Mouse (Mus musculus): Measurements from ENCODE around the gene Vat1l. TPM values are rescaled to one million over a fixed set of nuclear protein-coding genes. Genes with fewer than 3 reads are reported as not detected.
A peak's percentile ranks its signal among the peaks of the same experiment; 100 is the strongest.

The Vat1l gene
- polyA plus RNA-seq, 1 experiment from 2014 or later: 29.7 TPM

- Histone ChIP-seq H3K9ac (ENCODE audit: low read length) (no peak overlapping the region), H3K4me1 (ENCODE audit: control insufficient read depth, insufficient read depth, low read length) (no peaks in the 10 kb centered on the region), H3K27me3 (replicated peaks; ENCODE audit: control insufficient read depth, insufficient read depth, low read length) (no peaks in the 10 kb centered on the region), H3K9me3 (replicated peaks; ENCODE audit: control insufficient read depth, low read length) (no peaks in the 10 kb centered on the region), H3K4me3 (ENCODE audit: low read depth, low read length) (no peak overlapping the region), H3K4me2 (ENCODE audit: low read length) (no peak overlapping the region), H3K36me3 (ENCODE audit: control insufficient read depth, insufficient read depth, low read length) (no peaks in the 10 kb centered on the region), H3K27ac (ENCODE audit: low read depth, low read length) (no peak overlapping the region)
- whole genome bisulfite sequencing: 87% methylated on average over 2 of the region's 2 CpGs
- no peak for ATAC-seq
- DNase-seq (ENCODE audit: low spot score): no peak
Measured at GRCm38 (mm10) chr8:114322096-114322495, 116.7 kb downstream of the Vat1l start.

- Histone ChIP-seq H3K27ac (ENCODE audit: low read depth, low read length) (peak overlapping the region; percentile 36; the same call in 1 of the 2 replicates), H3K9ac (ENCODE audit: low read length) (no peak overlapping the region), H3K4me3 (ENCODE audit: low read depth, low read length) (no peak overlapping the region), H3K4me2 (ENCODE audit: low read length) (no peak overlapping the region), H3K4me1 (ENCODE audit: control insufficient read depth, insufficient read depth, low read length) (peaks cover 9% of the 10 kb centered on the region), H3K36me3 (ENCODE audit: control insufficient read depth, insufficient read depth, low read length) (no peaks in the 10 kb centered on the region), H3K27me3 (replicated peaks; ENCODE audit: control insufficient read depth, insufficient read depth, low read length) (no peaks in the 10 kb centered on the region), H3K9me3 (replicated peaks; ENCODE audit: control insufficient read depth, low read length) (no peaks in the 10 kb centered on the region)
- 6% methylated on average over 5 of the region's 5 CpGs for WGBS
- DNase-seq (ENCODE audit: low spot score) (peak; percentile 64), ATAC-seq (peak; percentile 55; the same call in 1 of the 2 replicates)
Measured at GRCm38 (mm10) chr8:114331928-114332327, 126.5 kb downstream of the Vat1l start.

GRCm38 (mm10) chr8:114332949-114333348 is 127.5 kb downstream of the Vat1l start:
- H3K4me3 ChIP-seq (ENCODE audit: low read depth, low read length): no peak overlapping the region
- WGBS: 73% methylated on average over 4 of the region's 4 CpGs
- no peak overlapping the region for H3K27ac ChIP-seq (ENCODE audit: low read depth, low read length)
- no peaks in the 10 kb centered on the region for H3K27me3 ChIP-seq (replicated peaks; ENCODE audit: control insufficient read depth, insufficient read depth, low read length)
- no peak for ATAC-seq
- H3K4me2 ChIP-seq (ENCODE audit: low read length): no peak overlapping the region
- H3K9me3 ChIP-seq (replicated peaks; ENCODE audit: control insufficient read depth, low read length): no peaks in the 10 kb centered on the region
- peaks cover 9% of the 10 kb centered on the region for H3K4me1 ChIP-seq (ENCODE audit: control insufficient read depth, insufficient read depth, low read length)
- no peak overlapping the region for H3K9ac ChIP-seq (ENCODE audit: low read length)
- DNase-seq (ENCODE audit: low spot score): no peak
- no peaks in the 10 kb centered on the region for H3K36me3 ChIP-seq (ENCODE audit: control insufficient read depth, insufficient read depth, low read length)

GRCm38 (mm10) chr8:114335721-114336120 is 130.3 kb downstream of the Vat1l start:
- Histone ChIP-seq H3K9me3 (replicated peaks; ENCODE audit: control insufficient read depth, low read length) (no peaks in the 10 kb centered on the region), H3K36me3 (ENCODE audit: control insufficient read depth, insufficient read depth, low read length) (no peaks in the 10 kb centered on the region), H3K4me3 (ENCODE audit: low read depth, low read length) (no peak overlapping the region), H3K4me2 (ENCODE audit: low read length) (no peak overlapping the region), H3K9ac (ENCODE audit: low read length) (no peak overlapping the region), H3K27me3 (replicated peaks; ENCODE audit: control insufficient read depth, insufficient read depth, low read length) (no peaks in the 10 kb centered on the region), H3K27ac (ENCODE audit: low read depth, low read length) (no peak overlapping the region), H3K4me1 (ENCODE audit: control insufficient read depth, insufficient read depth, low read length) (peaks cover 9% of the 10 kb centered on the region)
- no peak for DNase-seq (ENCODE audit: low spot score)
- WGBS: 73% methylated on average over 8 of the region's 8 CpGs
- no peak for ATAC-seq

GRCm38 (mm10) chr8:114342276-114342675 is 136.9 kb downstream of the Vat1l start:
- Histone ChIP-seq H3K27me3 (replicated peaks; ENCODE audit: control insufficient read depth, insufficient read depth, low read length) (no peaks in the 10 kb centered on the region), H3K9ac (ENCODE audit: low read length) (no peak overlapping the region), H3K4me3 (ENCODE audit: low read depth, low read length) (no peak overlapping the region), H3K4me2 (ENCODE audit: low read length) (no peak overlapping the region), H3K27ac (ENCODE audit: low read depth, low read length) (no peak overlapping the region), H3K4me1 (ENCODE audit: control insufficient read depth, insufficient read depth, low read length) (no peaks in the 10 kb centered on the region), H3K36me3 (ENCODE audit: control insufficient read depth, insufficient read depth, low read length) (no peaks in the 10 kb centered on the region), H3K9me3 (replicated peaks; ENCODE audit: control insufficient read depth, low read length) (no peaks in the 10 kb centered on the region)
- no peak for DNase-seq (ENCODE audit: low spot score)
- WGBS: 76% methylated on average over 5 of the region's 5 CpGs
- no peak for ATAC-seq

GRCm38 (mm10) chr8:114344789-114345188 is 139.4 kb downstream of the Vat1l start:
- Histone ChIP-seq H3K27me3 (replicated peaks; ENCODE audit: control insufficient read depth, insufficient read depth, low read length) (no peaks in the 10 kb centered on the region), H3K36me3 (ENCODE audit: control insufficient read depth, insufficient read depth, low read length) (no peaks in the 10 kb centered on the region), H3K9ac (ENCODE audit: low read length) (no peak overlapping the region), H3K4me3 (ENCODE audit: low read depth, low read length) (no peak overlapping the region), H3K27ac (ENCODE audit: low read depth, low read length) (no peak overlapping the region), H3K4me1 (ENCODE audit: control insufficient read depth, insufficient read depth, low read length) (no peaks in the 10 kb centered on the region), H3K4me2 (ENCODE audit: low read length) (no peak overlapping the region), H3K9me3 (replicated peaks; ENCODE audit: control insufficient read depth, low read length) (no peaks in the 10 kb centered on the region)
- 59% methylated on average over 5 of the region's 5 CpGs for WGBS
- ATAC-seq (no peak), DNase-seq (ENCODE audit: low spot score) (no peak)

GRCm38 (mm10) chr8:114346045-114346444 is 140.6 kb downstream of the Vat1l start:
- no peaks in the 10 kb centered on the region for H3K9me3 ChIP-seq (replicated peaks; ENCODE audit: control insufficient read depth, low read length)
- no peaks in the 10 kb centered on the region for H3K4me1 ChIP-seq (ENCODE audit: control insufficient read depth, insufficient read depth, low read length)
- H3K4me2 ChIP-seq (ENCODE audit: low read length): no peak overlapping the region
- no peak for ATAC-seq
- no peaks in the 10 kb centered on the region for H3K36me3 ChIP-seq (ENCODE audit: control insufficient read depth, insufficient read depth, low read length)
- H3K27ac ChIP-seq (ENCODE audit: low read depth, low read length): no peak overlapping the region
- WGBS: 66% methylated on average over 2 of the region's 2 CpGs
- H3K27me3 ChIP-seq (replicated peaks; ENCODE audit: control insufficient read depth, insufficient read depth, low read length): no peaks in the 10 kb centered on the region
- no peak for DNase-seq (ENCODE audit: low spot score)
- no peak overlapping the region for H3K4me3 ChIP-seq (ENCODE audit: low read depth, low read length)
- H3K9ac ChIP-seq (ENCODE audit: low read length): no peak overlapping the region

- DNase-seq (ENCODE audit: low spot score): no peak
Measured at GRCm38 (mm10) chr8:114351643-114352427, 146.4 kb downstream of the Vat1l start.

GRCm38 (mm10) chr8:114360506-114360905 is 155.1 kb downstream of the Vat1l start:
- H3K4me3 ChIP-seq (ENCODE audit: low read depth, low read length): no peak overlapping the region
- H3K27me3 ChIP-seq (replicated peaks; ENCODE audit: control insufficient read depth, insufficient read depth, low read length): no peaks in the 10 kb centered on the region
- H3K4me1 ChIP-seq (ENCODE audit: control insufficient read depth, insufficient read depth, low read length): no peaks in the 10 kb centered on the region
- H3K27ac ChIP-seq (ENCODE audit: low read depth, low read length): no peak overlapping the region
- WGBS: 20% methylated on average over 8 of the region's 8 CpGs
- no peak overlapping the region for H3K9ac ChIP-seq (ENCODE audit: low read length)
- no peaks in the 10 kb centered on the region for H3K36me3 ChIP-seq (ENCODE audit: control insufficient read depth, insufficient read depth, low read length)
- H3K4me2 ChIP-seq (ENCODE audit: low read length): no peak overlapping the region
- no peak for ATAC-seq
- DNase-seq (ENCODE audit: low spot score): no peak
- H3K9me3 ChIP-seq (replicated peaks; ENCODE audit: control insufficient read depth, low read length): no peaks in the 10 kb centered on the region

More at GRCm38 (mm10) chr8:114351643-114352427, 146.4 kb downstream of the Vat1l start:
- H3K9ac ChIP-seq (ENCODE audit: low read length): no peak overlapping the region
- H3K27me3 ChIP-seq (replicated peaks; ENCODE audit: control insufficient read depth, insufficient read depth, low read length): no peaks in the 10 kb centered on the region
- no peaks in the 10 kb centered on the region for H3K36me3 ChIP-seq (ENCODE audit: control insufficient read depth, insufficient read depth, low read length)
- H3K4me2 ChIP-seq (ENCODE audit: low read length): no peak overlapping the region
- no peak overlapping the region for H3K4me3 ChIP-seq (ENCODE audit: low read depth, low read length)
- 84% methylated on average over 14 of the region's 14 CpGs for WGBS
- H3K9me3 ChIP-seq (replicated peaks; ENCODE audit: control insufficient read depth, low read length): no peaks in the 10 kb centered on the region
- no peak overlapping the region for H3K27ac ChIP-seq (ENCODE audit: low read depth, low read length)
- no peaks in the 10 kb centered on the region for H3K4me1 ChIP-seq (ENCODE audit: control insufficient read depth, insufficient read depth, low read length)
- no peak for ATAC-seq
